Mouse (Mus musculus) liver, embryonic 14.5 days (tissue): ENCODE measurements at regions not wholly inside any gene's neighbourhood (a gene's known extent, or its start where the extent isn't known, plus 50 kb on each side); places are given as distances from the start of the nearest gene placed in this dataset.

Experiments used
- CTCF ChIP-seq: IDR thresholded peaks from 2 replicates; pipeline ENCODE4 v1.5.1; 2016; ENCODE audit warnings: antibody characterized with exemption, low read depth, control low read depth
- EP300 ChIP-seq: IDR thresholded peaks from 2 replicates; pipeline ENCODE4 v1.6.1; 2016; ENCODE audit warnings: antibody characterized with exemption, low read depth

GRCm38 (mm10) chr14:106607041-106607440, 501.0 kb downstream of the Trim52 start:
- TF ChIP-seq CTCF, result peak; percentile 30; the same call in 1 of the 2 replicates
- TF ChIP-seq EP300, result no peak
